Mouse (Mus musculus): Measurements from ENCODE around the gene Gas2l3. TPM values are rescaled to one million over a fixed set of nuclear protein-coding genes. Genes with fewer than 3 reads are reported as not detected.

The Gas2l3 gene
- total and polyA plus RNA-seq, 3 experiments: 0.59 to 2.8 (median 1.0) TPM

DNA sequence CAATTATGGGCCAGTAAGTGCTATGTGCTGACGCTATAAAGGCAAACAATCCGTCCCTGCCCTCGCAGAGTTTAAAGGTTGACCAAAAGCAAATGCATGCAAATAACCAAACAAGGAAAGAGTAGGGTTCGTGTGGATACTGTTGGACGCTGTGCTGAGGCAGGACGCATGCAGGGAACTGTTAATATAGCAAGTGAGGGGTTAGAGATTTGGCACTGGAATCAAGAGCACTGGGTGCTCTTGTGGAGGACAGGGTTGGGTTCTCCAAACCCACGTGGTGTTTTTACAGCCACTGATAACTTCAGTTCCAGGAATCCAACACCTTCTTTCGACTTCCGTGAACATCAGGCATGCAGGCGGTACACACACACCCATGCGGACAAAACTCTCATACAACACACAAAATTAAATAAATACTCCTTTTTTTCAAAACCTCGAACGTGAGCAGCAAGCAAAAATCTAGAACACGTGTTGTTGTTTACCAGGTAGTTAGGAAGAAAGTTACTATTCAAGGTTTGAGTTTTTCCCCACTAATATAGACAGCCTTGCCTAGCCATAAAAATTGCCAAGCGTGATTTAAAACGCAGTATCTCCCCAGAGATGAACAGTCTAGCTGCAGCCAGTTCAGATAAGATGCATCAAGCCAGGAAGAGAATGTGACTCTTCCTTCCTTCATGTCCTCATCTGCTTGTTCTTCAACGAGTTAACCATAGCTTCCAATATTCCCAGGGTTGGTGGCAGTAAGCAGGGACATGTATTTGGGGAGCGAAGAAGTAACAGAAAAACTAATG lies 40.2 kb upstream of the Gas2l3 start:
- Histone ChIP-seq H3K27me3 (ENCODE audit: control insufficient read depth, insufficient read depth, low read length) (no peaks in the 10 kb centered on the region), H3K4me3 (no peak overlapping the region), H3K79me2 (replicated peaks; ENCODE audit: control insufficient read depth, insufficient read depth, low read length) (no peaks in the 10 kb centered on the region), H3K9ac (ENCODE audit: low read depth, low read length) (no peak overlapping the region), H3K36me3 (ENCODE audit: control insufficient read depth, insufficient read depth, low read length) (no peaks in the 10 kb centered on the region), H3K4me1 (ENCODE audit: control insufficient read depth, insufficient read depth, low read length) (no peaks in the 10 kb centered on the region), H3K27ac (no peak overlapping the region)
- no peak for DNase-seq
- 72% methylated on average over 18 of the region's 18 CpGs for WGBS
- intact Hi-C loops (cut with DNase I): no loop called here
- no peak for TF ChIP-seq POLR2A (IDR thresholded peaks at IDR 0.05; ENCODE audit: insufficient read depth, low read depth, low read length)
- TF ChIP-seq EP300 (IDR thresholded peaks at IDR 0.05; ENCODE audit: insufficient read depth, low read depth, low read length): no peak
- no peak for TF ChIP-seq CTCF (IDR thresholded peaks at IDR 0.05)

- Histone ChIP-seq H3K4me3 (no peak overlapping the region), H3K9ac (ENCODE audit: low read depth, low read length) (no peak overlapping the region), H3K27me3 (ENCODE audit: control insufficient read depth, insufficient read depth, low read length) (no peaks in the 10 kb centered on the region), H3K4me1 (ENCODE audit: control insufficient read depth, insufficient read depth, low read length) (no peaks in the 10 kb centered on the region), H3K36me3 (ENCODE audit: control insufficient read depth, insufficient read depth, low read length) (no peaks in the 10 kb centered on the region), H3K79me2 (replicated peaks; ENCODE audit: control insufficient read depth, insufficient read depth, low read length) (no peaks in the 10 kb centered on the region), H3K27ac (no peak overlapping the region)
- intact Hi-C loops (cut with DNase I): no loop called here
- WGBS: 91% methylated on average over 14 of the region's 14 CpGs
- TF ChIP-seq CTCF (IDR thresholded peaks at IDR 0.05): no peak
- no peak for TF ChIP-seq EP300 (IDR thresholded peaks at IDR 0.05; ENCODE audit: insufficient read depth, low read depth, low read length)
- TF ChIP-seq POLR2A (IDR thresholded peaks at IDR 0.05; ENCODE audit: insufficient read depth, low read depth, low read length): no peak
- DNase-seq: no peak
These were observed 39.3 kb upstream of the Gas2l3 start for GRCm38 (mm10) chr10:89483113-89483512.

DNA sequence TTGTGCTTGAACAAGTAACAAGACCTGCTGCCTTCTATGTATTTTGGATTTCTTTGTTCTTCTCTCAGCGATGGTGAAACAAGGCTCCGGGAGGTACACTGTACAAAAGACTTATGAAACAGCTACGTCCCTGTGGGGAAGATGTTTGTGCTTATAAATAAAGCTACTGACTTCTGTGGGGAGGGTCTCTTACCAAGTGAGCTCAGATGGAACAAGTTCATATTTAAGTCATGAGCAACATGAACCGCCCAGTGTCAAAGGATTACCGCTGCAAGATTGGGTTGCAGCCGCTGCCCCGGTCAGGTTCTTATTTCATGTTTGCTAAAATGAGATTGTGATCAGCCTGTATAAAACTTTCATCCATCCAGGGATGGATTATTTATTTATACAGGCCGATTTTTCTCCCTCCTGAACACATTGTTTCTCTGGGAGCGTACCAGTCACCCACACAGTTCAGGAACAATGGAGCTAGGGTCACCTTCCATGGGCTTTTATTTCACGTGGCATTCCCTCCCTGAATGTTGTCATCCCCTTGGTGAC lies 38.4 kb upstream of the Gas2l3 start:
- TF ChIP-seq POLR2A (IDR thresholded peaks at IDR 0.05; ENCODE audit: insufficient read depth, low read depth, low read length) (no peak), CTCF (IDR thresholded peaks at IDR 0.05) (no peak), EP300 (IDR thresholded peaks at IDR 0.05; ENCODE audit: insufficient read depth, low read depth, low read length) (no peak)
- 87% methylated on average over 10 of the region's 10 CpGs for WGBS

DNA sequence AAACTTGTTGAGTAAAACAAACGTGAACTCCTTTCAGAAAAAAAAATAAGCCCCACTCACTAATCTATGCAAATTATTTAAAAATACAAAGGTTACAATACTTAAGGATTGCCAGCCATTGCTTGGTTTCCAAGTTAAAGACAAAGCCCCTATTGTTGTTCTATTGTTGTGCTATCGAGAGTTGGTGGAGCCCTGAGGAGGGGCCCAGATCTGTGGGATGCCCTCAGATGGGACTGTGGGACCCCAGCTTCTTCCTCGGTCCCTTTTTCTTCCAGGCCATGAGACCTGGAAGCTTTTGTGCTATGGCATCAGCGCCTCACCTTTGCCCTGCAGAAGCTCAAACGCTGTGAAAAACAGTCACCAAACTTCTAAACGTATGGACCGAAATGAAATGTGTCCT lies 37.9 kb upstream of the Gas2l3 start:
- intact Hi-C loops (cut with DNase I): no loop called here
- no peak for TF ChIP-seq EP300 (IDR thresholded peaks at IDR 0.05; ENCODE audit: insufficient read depth, low read depth, low read length)
- TF ChIP-seq POLR2A (IDR thresholded peaks at IDR 0.05; ENCODE audit: insufficient read depth, low read depth, low read length): no peak
- TF ChIP-seq CTCF (IDR thresholded peaks at IDR 0.05): no peak
- Histone ChIP-seq H3K4me3 (no peak overlapping the region), H3K79me2 (replicated peaks; ENCODE audit: control insufficient read depth, insufficient read depth, low read length) (no peaks in the 10 kb centered on the region), H3K9ac (ENCODE audit: low read depth, low read length) (no peak overlapping the region), H3K27me3 (ENCODE audit: control insufficient read depth, insufficient read depth, low read length) (no peaks in the 10 kb centered on the region), H3K4me1 (ENCODE audit: control insufficient read depth, insufficient read depth, low read length) (no peaks in the 10 kb centered on the region), H3K27ac (no peak overlapping the region), H3K36me3 (ENCODE audit: control insufficient read depth, insufficient read depth, low read length) (no peaks in the 10 kb centered on the region)
- WGBS: 69% methylated on average over 7 of the region's 7 CpGs
- no peak for DNase-seq

More for the DNA sequence above, 38.4 kb upstream of the Gas2l3 start:
- intact Hi-C loops (cut with DNase I): no loop called here
- Histone ChIP-seq H3K4me1 (ENCODE audit: control insufficient read depth, insufficient read depth, low read length) (no peaks in the 10 kb centered on the region), H3K4me3 (no peak overlapping the region), H3K36me3 (ENCODE audit: control insufficient read depth, insufficient read depth, low read length) (no peaks in the 10 kb centered on the region), H3K27ac (no peak overlapping the region), H3K9ac (ENCODE audit: low read depth, low read length) (no peak overlapping the region), H3K79me2 (replicated peaks; ENCODE audit: control insufficient read depth, insufficient read depth, low read length) (no peaks in the 10 kb centered on the region), H3K27me3 (ENCODE audit: control insufficient read depth, insufficient read depth, low read length) (no peaks in the 10 kb centered on the region)
- no peak for DNase-seq

- no peak overlapping the region for H3K9ac ChIP-seq (ENCODE audit: low read depth, low read length)
- no peaks in the 10 kb centered on the region for H3K4me1 ChIP-seq (ENCODE audit: control insufficient read depth, insufficient read depth, low read length)
- WGBS: 89% methylated on average over 8 of the region's 8 CpGs
- no peak overlapping the region for H3K4me3 ChIP-seq
- no peaks in the 10 kb centered on the region for H3K79me2 ChIP-seq (replicated peaks; ENCODE audit: control insufficient read depth, insufficient read depth, low read length)
- no peak for DNase-seq
- H3K36me3 ChIP-seq (ENCODE audit: control insufficient read depth, insufficient read depth, low read length): no peaks in the 10 kb centered on the region
- H3K27me3 ChIP-seq (ENCODE audit: control insufficient read depth, insufficient read depth, low read length): no peaks in the 10 kb centered on the region
- TF ChIP-seq EP300 (IDR thresholded peaks at IDR 0.05; ENCODE audit: insufficient read depth, low read depth, low read length) (no peak), CTCF (IDR thresholded peaks at IDR 0.05) (no peak), POLR2A (IDR thresholded peaks at IDR 0.05; ENCODE audit: insufficient read depth, low read depth, low read length) (no peak)
- no peak overlapping the region for H3K27ac ChIP-seq
- intact Hi-C loops (cut with DNase I): no loop called here
These were observed 35.0 kb upstream of the Gas2l3 start for GRCm38 (mm10) chr10:89478766-89479165.

All from heart, adult 2 months (tissue).